Mouse (Mus musculus) embryonic facial prominence, embryonic 12.5 days (tissue): ENCODE results near the gene Rilpl1. TPM values are rescaled to one million over a fixed set of nuclear protein-coding genes. Genes with fewer than 3 reads are reported as not detected.

Source experiments
- ATAC-seq: fragments of 200-750 bp; cut with Nextera tagmentation; 2 replicates; pipeline ENCODE4 v1.8.0; 2017; ENCODE audit not compliant: insufficient number of reproducible peaks, insufficient read depth, low FRiP score, low TSS enrichment
- H3K27ac ChIP-seq: fragments of 300-500 bp; sonication (generic); 2 replicates; pipeline ENCODE4 v1.5.1; 2016; ENCODE audit warnings: mild to moderate bottlenecking
- H3K27me3 ChIP-seq: fragments of 300-500 bp; sonication (generic); 2 replicates; pipeline ENCODE4 v1.6.1; 2016; ENCODE audit warnings: mild to moderate bottlenecking, moderate library complexity
- H3K36me3 ChIP-seq: fragments of 300-500 bp; sonication (generic); 2 replicates; pipeline ENCODE4 v1.6.1; 2016; ENCODE audit warnings: mild to moderate bottlenecking
- H3K4me1 ChIP-seq: fragments of 300-500 bp; sonication (generic); 2 replicates; pipeline ENCODE4 v1.6.1; 2016
- H3K4me2 ChIP-seq: fragments of 300-500 bp; sonication (generic); replicated peaks from 2 replicates; pipeline ENCODE4 v1.6.1; 2016; ENCODE audit warnings: mild to moderate bottlenecking, moderate library complexity
- H3K4me3 ChIP-seq: fragments of 300-500 bp; sonication (generic); 2 replicates; pipeline ENCODE4 v1.5.1; 2016; ENCODE audit warnings: mild to moderate bottlenecking
- H3K9ac ChIP-seq: fragments of 300-500 bp; sonication (generic); 2 replicates; pipeline ENCODE4 v1.6.1; 2016; ENCODE audit warnings: mild to moderate bottlenecking, moderate library complexity
- H3K9me3 ChIP-seq: fragments of 300-500 bp; sonication (generic); 2 replicates; pipeline ENCODE4 v1.6.1; 2016; ENCODE audit warnings: mild to moderate bottlenecking, moderate library complexity
- WGBS: fragments of 180-500 bp; shearing (Covaris S2); methylation state at CpG from one replicate; pipeline ENCODE4 v1.1.7; 2016; 5-methylcytosine and 5-hydroxymethylcytosine counted together
- polyA plus RNA-seq: library from polyadenylated mRNA; unstranded; fragments of >200 nt; fragmentation: Nextera tagmentation; extraction: Ambion mirVana; gene quantifications from 2 replicates; pipeline ENCODE4 v1.2.1, GENCODE M21; 2016

Gene Rilpl1
- polyA plus RNA-seq, 1 experiment from 2014 or later: 29.6 TPM

DNA sequence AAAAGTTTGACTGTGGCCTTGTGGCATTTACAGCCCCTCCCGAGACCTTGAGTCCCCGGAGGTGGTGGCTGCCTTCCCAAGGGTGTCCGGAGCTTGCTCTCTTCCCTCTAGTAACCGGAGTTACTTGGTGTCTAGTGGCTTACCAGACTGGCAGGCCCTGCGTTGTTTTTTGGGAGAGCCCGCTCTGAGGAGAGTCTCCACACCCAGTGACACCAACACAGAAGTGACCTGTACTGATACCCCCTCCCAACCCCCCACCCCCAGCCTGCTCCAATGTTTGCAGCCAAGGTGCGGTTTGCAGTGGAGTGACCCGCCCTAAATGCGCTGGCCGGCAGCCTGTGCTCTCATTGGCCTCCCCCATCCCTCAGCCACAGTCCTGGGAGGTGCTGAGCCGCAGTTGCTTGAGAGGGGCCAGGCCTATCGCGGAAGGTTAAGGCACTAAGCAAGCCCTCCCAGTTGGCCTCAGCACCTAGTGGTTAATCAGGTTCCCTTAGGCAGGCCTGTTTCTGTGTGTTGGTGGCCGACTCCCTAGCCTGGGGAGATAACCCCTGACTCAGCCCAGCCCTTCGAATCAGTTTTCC is 84.8 kb downstream of the Rilpl1 start:
- Histone ChIP-seq H3K9ac (peak overlapping the region; percentile 95), H3K4me2 (peak overlapping the region; percentile 92), H3K27me3 (no peaks in the 10 kb centered on the region), H3K9me3 (no peaks in the 10 kb centered on the region), H3K4me3 (peak overlapping the region; percentile 96), H3K36me3 (peaks cover 42% of the 10 kb centered on the region), H3K27ac (peak overlapping the region; percentile 87), H3K4me1 (peaks cover 42% of the 10 kb centered on the region)
- WGBS: 2% methylated on average over 15 of the region's 15 CpGs
- ATAC-seq: no peak

DNA sequence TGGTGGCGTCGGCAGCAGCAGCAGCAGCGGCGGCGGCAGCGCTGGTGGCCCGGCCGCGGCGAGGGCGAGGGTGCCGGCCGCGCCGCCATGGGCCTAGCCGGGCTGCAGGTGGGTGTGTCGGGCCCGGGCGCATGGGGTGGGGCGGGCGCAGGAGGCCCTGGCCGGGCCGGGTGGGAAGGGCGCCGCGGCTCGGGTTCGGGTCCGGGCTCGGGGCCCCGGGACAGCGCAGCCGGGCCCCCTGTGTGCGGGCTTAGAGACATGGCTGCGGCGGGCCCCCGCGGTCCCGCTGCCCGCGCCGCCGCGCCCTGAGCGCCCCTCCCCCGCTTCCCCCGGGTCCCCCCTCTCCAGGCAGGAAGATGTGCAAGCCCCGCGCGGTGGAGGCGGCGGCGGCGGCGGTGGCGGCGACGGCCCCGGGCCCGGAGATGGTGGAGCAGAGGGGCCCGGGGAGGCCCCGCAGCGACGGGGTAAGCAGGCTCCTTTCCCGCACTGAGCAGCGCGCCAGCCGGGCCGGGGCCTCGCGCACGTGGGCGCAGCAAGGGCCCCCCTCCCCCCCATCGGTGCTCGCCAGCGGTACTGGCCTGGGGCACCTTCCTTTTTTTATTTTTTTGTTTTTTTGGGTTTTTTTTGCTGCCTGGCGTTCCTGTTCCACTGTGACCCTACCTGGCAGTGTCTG is 85.4 kb downstream of the Rilpl1 start:
- Histone ChIP-seq H3K36me3 (peaks cover 35% of the 10 kb centered on the region), H3K9ac (peak overlapping the region; percentile 95), H3K4me1 (peaks cover 44% of the 10 kb centered on the region), H3K27me3 (no peaks in the 10 kb centered on the region), H3K27ac (peak overlapping the region; percentile 87), H3K9me3 (no peaks in the 10 kb centered on the region), H3K4me3 (peak overlapping the region; percentile 96), H3K4me2 (peak overlapping the region; percentile 92)
- ATAC-seq: peak; percentile 31
- WGBS: 1% methylated on average over 38 of the region's 77 CpGs

DNA sequence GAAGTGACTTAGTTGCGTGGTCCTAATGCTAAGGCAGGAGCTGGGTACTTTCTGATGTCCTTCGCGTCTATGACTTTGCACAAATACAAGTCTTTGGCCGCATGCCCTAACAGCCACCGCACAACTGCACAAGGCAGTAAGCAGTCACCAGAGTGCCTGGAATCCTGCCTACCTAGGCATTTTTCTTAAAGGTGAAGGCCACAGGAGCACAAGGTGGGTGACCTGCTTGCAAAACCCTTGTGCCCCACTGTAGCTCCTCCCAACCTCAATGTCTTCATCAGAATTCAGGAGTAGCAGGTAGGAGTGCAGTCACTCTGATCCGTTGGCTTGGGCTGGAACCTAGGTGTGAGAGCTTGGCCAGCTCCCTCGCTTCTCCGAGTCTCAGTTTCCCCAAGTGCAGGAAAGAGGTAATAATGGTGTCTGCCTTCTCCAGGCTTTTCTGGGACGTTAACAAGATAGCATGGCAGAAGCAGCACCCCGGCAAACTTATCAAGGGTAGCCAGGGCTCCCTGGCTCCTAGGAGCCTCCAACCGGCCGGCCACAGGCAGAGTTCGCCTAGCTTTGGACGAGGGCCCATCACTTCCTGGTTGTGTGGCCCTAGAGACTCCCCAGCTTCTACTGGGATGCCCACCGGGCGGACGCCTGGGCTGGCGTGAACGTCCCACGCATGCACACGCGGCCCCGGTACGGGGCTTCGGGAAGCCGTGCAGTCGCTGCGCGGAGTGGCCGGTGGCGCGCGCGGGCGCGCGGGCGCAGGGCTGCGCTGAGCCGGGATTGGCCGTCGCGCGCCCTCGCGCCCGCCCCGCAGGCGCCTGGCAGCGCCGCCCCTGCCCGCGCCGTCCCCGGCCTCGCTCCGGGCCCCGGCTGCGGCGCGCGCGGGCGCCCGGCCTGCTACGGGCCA is 86.3 kb downstream of the Rilpl1 start:
- H3K4me2 ChIP-seq: peak overlapping the region; percentile 92
- H3K9me3 ChIP-seq: no peaks in the 10 kb centered on the region
- H3K4me1 ChIP-seq: peaks cover 43% of the 10 kb centered on the region
- H3K27ac ChIP-seq: peak overlapping the region; percentile 87
- peaks cover 27% of the 10 kb centered on the region for H3K36me3 ChIP-seq
- ATAC-seq: peak; percentile 90
- peak overlapping the region; percentile 96 for H3K4me3 ChIP-seq
- H3K27me3 ChIP-seq: no peaks in the 10 kb centered on the region
- 7% methylated on average over 63 of the region's 66 CpGs for WGBS
- H3K9ac ChIP-seq: peak overlapping the region; percentile 95

DNA sequence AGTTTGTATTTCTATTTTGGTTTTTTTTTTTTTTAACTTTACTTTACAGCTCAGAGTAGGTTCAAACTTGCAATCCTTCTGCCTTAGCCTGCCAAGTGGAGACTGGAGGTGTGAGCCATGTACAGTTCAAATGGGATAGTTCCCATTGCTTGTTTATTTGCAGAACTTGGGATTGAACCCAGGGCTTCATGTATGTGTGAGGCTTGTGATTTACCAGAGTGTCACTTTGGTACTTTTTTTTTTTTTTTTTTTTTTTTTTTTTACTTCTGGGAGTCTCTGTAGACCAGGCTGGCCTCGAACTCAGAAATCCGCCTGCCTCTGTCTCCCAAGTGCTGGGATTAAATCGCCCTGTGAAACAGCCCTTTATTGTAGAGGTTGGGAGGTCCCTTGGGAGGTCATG is 87.0 kb downstream of the Rilpl1 start:
- Histone ChIP-seq H3K4me2 (peak overlapping the region; percentile 79), H3K27me3 (no peaks in the 10 kb centered on the region), H3K27ac (no peak overlapping the region), H3K9me3 (no peaks in the 10 kb centered on the region), H3K4me3 (0 out of 2 replicates have a peak overlapping the region, but pooled peaks have one; percentile 96), H3K4me1 (peaks cover 38% of the 10 kb centered on the region), H3K9ac (no peak overlapping the region), H3K36me3 (peaks cover 21% of the 10 kb centered on the region)
- ATAC-seq: no peak
- 66% methylated on average over 3 of the region's 3 CpGs for WGBS

Other genes starting within 250 kb of the Rilpl1 start
- gene Mphosph9, start 203.4 kb downstream of the Rilpl1 start, polyA plus RNA-seq: 15.3 and 17.0 TPM in 2 replicates
- 17.2 and 18.1 TPM in 2 replicates for gene 2810006K23Rik, start 203.3 kb downstream of the Rilpl1 start, polyA plus RNA-seq
- 82.6 and 143 TPM in 2 replicates for gene Cdk2ap1, start 168.3 kb downstream of the Rilpl1 start, polyA plus RNA-seq
- 94.4 and 94.7 TPM in 2 replicates for gene Sbno1, start 105.4 kb downstream of the Rilpl1 start, polyA plus RNA-seq
- 60.9 and 71.3 TPM in 2 replicates for gene Kmt5a, start 91.5 kb downstream of the Rilpl1 start, polyA plus RNA-seq
- gene Rilpl2, start 53.0 kb downstream of the Rilpl1 start, polyA plus RNA-seq: 29.5 and 30.7 TPM in 2 replicates
- 26.5 and 27.2 TPM in 2 replicates for gene Snrnp35, start 48.3 kb downstream of the Rilpl1 start, polyA plus RNA-seq
- 453 and 479 TPM in 2 replicates for gene Tmed2, start 9.3 kb upstream of the Rilpl1 start, polyA plus RNA-seq
- 17.4 and 18.3 TPM in 2 replicates for gene Ddx55, start 21.5 kb upstream of the Rilpl1 start, polyA plus RNA-seq
- gene Eif2b1, start 47.7 kb upstream of the Rilpl1 start, polyA plus RNA-seq: 71.6 and 72.6 TPM in 2 replicates
- 75.8 and 76.3 TPM in 2 replicates for gene Gtf2h3, start 47.7 kb upstream of the Rilpl1 start, polyA plus RNA-seq
- gene Atp6v0a2, start 97.2 kb upstream of the Rilpl1 start, polyA plus RNA-seq: 49.3 and 53.0 TPM in 2 replicates
- gene Dnah10, start 193.7 kb upstream of the Rilpl1 start, polyA plus RNA-seq: 0.08 and 0.11 TPM in 2 replicates